Mouse (Mus musculus) kidney, postnatal 10 days (tissue): ENCODE data around the gene Gpr68.

Experiments used
- DNase-seq: peaks from one replicate; pipeline ENCODE4 v3.0.0; 2021; ENCODE audit warnings: mixed read lengths

The Gpr68 gene

DNA sequence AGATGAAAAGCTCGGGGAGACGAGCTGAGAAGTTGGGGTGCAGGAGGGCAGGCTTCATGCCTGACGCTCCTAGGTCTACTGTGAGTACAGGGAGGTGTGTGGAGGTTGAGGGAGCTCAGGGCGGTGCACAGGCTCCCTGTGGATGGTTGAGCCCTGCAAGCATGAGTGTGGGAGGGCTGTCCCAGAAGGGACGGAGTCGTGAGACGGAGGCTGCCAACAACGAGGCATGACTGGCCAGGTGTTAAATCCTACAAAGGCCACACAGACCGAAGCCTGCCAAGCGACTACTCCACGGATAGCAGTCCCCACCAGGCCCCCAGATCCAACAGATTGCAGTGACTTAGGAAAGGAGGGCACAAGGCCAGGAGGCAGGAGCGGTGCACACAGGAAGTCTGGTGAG lies 2.7 kb upstream of the Gpr68 start:
- no peak for DNase-seq

GRCm38 (mm10) chr12:100909765-100910164 lies 1.8 kb upstream of the Gpr68 start:
- DNase-seq = no peak

GRCm38 (mm10) chr12:100908298-100909034 lies 468 bp upstream of the Gpr68 start:
- DNase-seq = no peak

DNA sequence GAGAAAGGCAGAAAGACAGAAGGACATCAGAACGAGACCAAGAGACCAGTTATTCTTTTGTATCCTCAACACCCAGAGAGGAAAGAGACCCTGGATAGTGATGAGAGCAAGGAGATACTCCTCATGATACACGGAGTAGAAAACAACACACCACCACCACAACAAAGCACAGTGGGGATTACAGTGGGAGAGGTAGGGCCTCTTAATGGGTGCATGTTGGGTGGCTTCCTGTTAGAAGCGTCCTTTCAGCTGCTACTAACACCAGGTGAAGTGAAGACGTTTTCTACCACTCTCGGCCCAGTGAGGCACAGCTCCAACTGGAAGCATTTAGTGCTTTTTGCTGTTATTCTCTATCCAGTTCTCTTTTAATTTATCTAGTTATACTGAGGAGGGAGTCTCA lies 1.1 kb downstream of the Gpr68 start:
- no peak for DNase-seq

- no peak for DNase-seq
These were observed 4.2 kb downstream of the Gpr68 start for GRCm38 (mm10) chr12:100903761-100904160.

DNA sequence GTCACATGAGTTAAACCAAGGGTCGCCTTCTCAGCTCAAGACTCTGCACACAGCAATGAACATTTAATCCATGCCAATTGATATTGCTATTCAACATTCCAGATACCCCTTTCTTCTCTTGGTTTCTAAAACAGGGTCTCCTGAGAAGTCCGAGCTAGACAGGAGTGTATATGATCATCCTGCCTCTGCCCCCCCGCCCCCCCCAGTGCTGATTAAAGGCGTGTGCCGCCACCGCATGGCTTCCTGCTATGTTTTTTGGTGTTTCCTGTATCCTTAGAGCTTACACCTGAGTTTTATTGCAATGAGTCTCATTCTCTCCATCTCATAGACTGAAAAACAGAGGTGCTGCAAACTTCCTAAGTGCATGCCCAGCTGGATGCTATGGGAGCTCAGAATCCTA lies 6.6 kb downstream of the Gpr68 start:
- DNase-seq = no peak

- no peak for DNase-seq
These were observed 7.1 kb downstream of the Gpr68 start for GRCm38 (mm10) chr12:100900901-100901300.

GRCm38 (mm10) chr12:100899111-100899640 lies 8.8 kb downstream of the Gpr68 start:
- DNase-seq = peak; percentile 34

DNA sequence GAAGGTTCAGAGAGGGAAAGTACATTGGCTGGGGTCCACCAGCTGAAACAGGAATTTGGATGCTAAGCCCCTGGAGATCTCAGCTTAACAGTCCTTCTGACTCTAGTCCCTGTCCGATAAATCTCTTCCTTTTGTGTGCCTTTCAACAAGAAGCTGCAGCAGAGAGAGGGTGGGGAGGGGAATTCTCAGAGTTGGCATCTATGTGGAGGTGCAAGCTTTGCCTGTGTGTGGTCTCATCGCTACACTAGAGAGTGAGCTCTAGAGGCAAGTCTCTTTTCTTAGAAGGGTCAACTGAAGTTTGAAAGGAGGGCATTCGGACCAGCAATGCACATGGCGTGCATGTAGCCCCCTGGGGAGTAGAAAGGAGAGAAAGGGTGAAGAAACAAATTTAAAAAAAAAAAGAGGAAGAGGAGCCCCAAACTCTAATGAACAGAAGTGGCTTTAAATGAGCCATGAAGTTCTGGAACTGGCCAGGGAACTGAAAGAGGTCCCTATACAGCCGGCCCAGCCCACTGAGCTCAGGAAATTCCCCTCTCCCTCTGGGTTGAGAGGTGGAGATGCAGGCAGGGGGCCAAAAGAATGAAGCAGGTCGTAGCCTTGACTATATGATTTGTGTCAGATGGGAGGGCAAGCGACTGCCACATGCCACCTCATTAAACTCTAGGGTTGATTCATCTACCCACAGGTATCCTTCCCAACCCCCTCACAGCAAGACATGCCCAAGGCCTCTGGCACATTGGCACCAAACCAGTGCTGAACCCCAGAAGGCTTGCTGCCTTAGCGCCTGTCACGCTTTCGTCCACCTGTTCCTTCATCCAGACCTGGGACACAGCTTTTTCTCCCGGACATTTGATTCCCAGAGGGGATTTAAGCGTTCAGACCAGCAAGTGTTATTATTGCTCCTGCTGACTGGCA lies 10.0 kb downstream of the Gpr68 start:
- DNase-seq = no peak

GRCm38 (mm10) chr12:100896661-100897060 lies 11.3 kb downstream of the Gpr68 start:
- DNase-seq = no peak

DNA sequence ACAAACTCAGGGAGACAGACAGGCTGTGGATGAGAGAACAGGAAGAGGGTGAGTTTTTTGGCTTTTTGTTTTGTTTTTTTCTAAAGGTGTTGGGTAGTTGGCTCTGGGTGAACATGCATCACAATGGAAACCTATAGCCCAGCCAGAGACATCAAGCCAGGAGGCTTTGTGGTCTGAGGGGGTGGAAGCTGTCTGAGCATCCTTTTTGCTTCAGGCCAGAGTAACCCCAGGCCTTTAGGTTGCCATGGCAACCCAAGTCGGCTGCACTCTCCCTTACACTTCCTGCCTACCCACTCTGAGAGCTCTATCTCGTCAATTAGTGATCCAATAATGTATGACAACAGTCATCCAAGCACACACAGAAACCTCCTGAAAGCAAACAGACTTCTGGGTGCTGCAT lies 12.5 kb downstream of the Gpr68 start:
- no peak for DNase-seq

GRCm38 (mm10) chr12:100890548-100890947 lies 17.4 kb downstream of the Gpr68 start:
- DNase-seq = no peak

- DNase-seq = peak; percentile 69
These were observed 20.2 kb downstream of the Gpr68 start for GRCm38 (mm10) chr12:100887801-100888258.

DNA sequence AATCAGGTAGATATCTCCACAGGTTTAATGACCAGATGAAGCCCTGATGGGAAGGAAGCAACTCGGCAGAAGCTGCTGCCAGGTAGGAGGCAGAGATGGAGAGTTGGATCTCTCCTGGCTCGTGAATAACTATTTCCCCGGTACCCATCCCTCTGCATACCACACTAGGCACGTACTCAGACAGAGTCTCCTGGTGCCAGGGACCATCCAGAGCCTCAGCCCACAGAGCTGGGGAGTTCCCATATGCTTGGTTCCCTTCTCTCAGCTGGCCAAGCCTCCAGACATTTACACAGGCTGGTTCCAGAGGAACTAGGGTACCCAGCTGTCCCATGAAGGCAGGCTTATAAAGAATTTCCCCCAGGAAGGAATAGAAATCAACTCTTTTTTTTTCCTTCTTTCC lies 21.1 kb downstream of the Gpr68 start:
- no peak for DNase-seq

- DNase-seq = no peak
These were observed 22.4 kb downstream of the Gpr68 start for GRCm38 (mm10) chr12:100885585-100885984.

DNA sequence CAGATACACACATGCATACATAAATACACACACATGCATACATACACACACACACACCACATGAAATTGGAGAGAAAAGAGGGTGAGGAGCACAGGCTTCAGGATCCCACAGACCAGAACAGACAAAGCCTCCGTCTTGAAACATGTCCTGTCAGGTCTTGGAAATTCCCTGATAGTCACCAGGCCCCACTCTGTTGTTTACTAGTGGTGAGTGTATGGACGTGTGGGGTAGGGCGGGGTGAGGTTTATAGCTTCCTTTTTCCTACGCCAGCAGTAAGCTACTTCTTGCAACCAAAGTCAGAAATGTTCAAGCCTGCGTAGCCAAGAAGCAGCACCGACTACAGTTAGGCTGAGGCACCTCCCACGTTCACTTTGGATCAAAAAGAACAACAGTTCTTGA lies 24.8 kb downstream of the Gpr68 start:
- DNase-seq = no peak

GRCm38 (mm10) chr12:100878556-100878955 lies 29.4 kb downstream of the Gpr68 start:
- DNase-seq = no peak

DNA sequence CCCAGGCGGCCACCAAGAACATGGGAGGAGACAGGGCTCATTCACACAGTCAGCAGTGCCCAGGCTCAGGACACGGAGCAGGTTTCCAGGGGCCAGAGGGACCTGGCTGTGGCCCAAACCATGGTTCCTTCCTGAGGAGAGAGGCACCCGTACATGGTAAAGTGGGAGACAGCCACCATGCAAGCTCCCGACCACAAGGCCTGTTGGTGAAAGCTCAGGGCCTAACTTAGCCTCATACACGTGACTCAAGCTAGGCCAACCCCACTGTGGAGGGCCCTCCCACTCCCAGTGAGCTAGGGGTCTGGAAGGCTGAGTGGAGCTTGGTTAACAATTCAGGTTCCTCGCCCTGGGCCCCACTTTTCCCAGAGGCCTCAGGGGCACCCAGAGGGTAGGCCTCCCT lies 30.1 kb downstream of the Gpr68 start:
- no peak for DNase-seq

GRCm38 (mm10) chr12:100875960-100876359 lies 32.0 kb downstream of the Gpr68 start:
- DNase-seq = no peak

GRCm38 (mm10) chr12:100875553-100875952 lies 32.4 kb downstream of the Gpr68 start:
- DNase-seq = no peak

- DNase-seq = no peak
These were observed 34.4 kb downstream of the Gpr68 start for GRCm38 (mm10) chr12:100873612-100874011.

DNA sequence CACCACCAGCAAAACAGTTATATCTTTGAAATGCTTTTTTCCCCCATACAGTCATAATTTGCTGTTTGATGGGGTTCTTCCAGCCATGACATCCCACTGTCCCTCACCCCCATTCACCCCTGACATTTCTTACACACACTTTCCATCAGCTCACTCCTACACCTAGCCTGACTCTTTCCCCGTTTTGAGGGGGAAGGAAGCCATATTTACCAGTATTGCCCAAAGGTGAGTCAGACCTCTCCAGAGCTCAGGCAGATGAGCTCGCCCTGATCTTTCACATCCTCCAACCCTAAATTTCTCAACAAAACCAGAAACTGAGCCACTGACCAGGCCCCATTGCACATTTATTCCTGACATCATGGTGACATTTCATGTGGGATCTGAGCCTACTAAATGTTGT lies 36.2 kb downstream of the Gpr68 start:
- DNase-seq = no peak

- DNase-seq = no peak
These were observed 36.8 kb downstream of the Gpr68 start for GRCm38 (mm10) chr12:100871234-100871633.
